Mouse (Mus musculus): ENCODE results near the gene Ankrd31. TPM values are rescaled to one million over a fixed set of nuclear protein-coding genes. Genes with fewer than 3 reads are reported as not detected.
"Not testable (repeated sequence)": the region's sequence is repeated elsewhere in the genome, so short reads cannot be mapped to it uniquely, and the experiment has no call there.

Gene Ankrd31
- total RNA-seq, 2 experiments from 2014 or later = not detected

DNA sequence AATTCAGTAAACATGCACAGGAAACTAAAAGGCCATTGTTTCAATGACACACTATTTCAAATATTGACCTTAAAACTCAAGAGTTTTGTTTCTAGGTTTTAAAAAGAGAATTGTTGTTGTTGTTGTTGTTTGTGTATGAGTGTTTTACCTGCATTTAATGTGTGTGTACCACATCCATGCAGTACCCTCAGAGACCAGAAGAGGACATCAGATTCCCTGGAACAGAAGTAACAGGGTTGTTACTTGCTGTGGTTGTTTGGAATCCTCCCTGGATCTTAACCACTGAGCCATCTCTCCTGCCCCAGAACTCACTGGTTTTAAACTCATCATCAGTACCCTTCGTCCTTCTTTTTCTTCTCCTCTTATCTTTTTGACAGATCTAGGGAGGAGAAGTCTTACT, 105.2 kb downstream of the Ankrd31 start:
- intact Hi-C loops (cut with DNase I) = loop anchor here (10.0 kb wide), 2 partner anchors 152 to 202 kb away; no protein-coding TSS in a partner anchor
- DNase-seq = no peak

DNA sequence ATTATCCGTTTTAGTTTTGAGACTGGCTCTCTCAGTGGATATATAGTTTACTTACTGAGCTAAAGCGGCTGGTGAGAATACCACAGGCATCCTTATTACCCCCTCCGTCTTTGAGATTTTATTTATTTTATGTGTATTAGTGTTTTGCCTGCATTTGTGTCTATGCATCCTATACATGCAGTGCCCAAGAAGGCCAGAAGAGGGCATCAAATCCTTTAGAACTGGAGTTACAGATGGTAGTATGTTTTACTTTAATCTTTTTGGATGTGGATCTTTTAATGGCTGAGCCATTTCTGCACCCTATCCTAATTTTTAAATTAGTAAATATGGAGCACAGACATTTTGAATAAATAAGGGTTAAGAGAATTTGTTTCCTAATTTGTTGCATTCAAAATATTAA, 107.1 kb downstream of the Ankrd31 start:
- intact Hi-C loops (cut with DNase I) = loop anchor here (10.0 kb wide), 2 partner anchors 150 to 200 kb away; no protein-coding TSS in a partner anchor
- peak in 1 of 2 experiments; percentile 12 for DNase-seq

DNA sequence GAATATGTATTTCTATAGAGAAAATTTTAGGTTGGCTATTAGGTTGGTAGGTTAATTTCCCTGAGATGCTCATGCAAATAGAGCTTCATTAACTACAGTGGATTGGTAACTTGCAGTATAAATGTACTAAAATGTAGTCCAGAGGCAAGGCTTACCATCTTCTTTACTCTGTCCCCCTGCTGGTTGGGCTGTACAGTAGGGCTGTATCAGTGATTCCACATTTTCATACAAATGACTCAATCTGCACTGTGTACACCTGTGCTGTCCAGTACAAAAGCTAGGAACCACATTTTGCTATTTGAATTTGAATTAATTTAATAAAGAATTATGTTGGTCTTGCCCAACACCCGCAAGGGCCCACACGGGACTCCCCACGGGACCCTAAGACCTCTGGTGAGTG, 111.1 kb downstream of the Ankrd31 start:
- intact Hi-C loops (cut with DNase I) = loop anchor here (10.0 kb wide), 2 partner anchors 146 to 196 kb away; no protein-coding TSS in a partner anchor
- no peak for DNase-seq

DNA sequence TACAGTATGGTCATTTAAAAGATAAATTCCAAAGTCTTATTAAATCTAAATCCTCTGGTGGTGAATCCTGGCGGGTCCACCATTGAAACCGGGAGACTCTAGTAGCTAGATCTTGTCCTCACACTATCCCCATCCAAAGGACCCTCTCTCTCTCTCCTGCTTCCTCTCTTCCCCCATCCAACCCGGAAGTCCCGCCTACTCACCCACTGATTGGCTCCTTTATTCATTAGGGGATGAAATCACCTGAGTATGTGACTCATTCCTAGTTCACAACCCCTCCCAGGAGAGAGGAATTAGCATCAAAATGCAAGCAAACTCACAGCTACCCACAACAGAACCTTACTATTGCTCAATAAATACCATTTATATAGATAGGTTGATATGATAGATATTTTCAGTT, 122.7 kb downstream of the Ankrd31 start:
- intact Hi-C loops (cut with DNase I) = no loop called here
- no peak for DNase-seq

DNA sequence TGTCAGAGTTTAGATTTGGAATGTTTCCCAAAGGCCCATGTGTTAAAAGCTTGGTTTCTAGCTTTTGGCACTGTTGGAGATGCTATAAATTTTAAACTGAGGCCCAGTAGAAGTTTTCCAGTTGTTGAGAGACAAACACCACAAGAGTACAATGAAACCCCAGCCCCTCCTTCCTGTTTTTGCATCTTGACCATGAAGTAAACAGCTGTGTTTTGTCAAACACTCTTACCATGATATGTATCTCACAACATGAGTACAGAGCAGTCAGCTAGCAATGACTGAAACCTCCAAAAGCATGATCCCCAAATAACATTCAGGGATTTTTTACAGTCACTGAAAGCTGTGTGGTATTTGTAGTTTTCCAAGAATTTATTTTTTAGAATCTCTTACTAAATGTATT, 126.0 kb downstream of the Ankrd31 start:
- intact Hi-C loops (cut with DNase I) = no loop called here
- no peak for DNase-seq

DNA sequence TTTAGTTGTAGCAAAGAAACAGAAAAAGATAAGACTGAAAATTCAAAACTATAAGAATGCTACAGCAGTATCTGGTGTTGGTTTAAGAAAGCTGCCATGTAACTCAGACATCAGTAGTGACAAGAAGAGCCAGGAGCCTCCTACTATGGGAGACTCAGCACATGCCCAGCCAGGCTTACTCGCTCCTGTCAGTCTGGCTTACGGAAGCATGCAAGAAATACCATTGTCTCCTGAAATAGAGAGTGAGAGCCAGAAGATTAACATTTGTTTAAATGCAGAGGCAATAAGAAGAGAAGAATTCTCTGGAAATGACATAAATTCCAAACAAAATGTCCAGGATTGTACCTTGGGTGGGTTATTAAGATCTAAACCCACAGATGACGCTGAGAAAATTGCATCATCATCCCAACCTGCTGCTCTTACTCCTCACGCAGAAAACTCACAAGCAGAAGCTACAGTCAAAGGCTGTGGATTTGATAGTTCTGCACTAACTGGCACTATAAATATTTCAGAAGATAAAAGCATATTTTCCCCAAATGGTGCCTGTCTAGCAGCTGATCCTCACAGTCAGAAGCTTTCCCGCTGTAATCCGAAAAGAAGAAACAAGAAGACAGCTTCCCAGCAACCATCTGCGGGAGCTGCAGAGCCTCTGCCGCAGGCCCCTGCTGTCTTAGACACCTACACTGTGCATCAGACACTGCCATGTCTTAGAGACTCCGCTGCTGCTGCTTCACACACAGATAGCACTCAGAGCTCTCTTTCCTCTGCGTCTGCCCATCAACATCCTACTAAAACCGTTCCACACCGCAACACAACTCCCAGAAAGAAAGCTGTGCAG, 130.4 kb downstream of the Ankrd31 start:
- intact Hi-C loops (cut with DNase I) = no loop called here
- DNase-seq = no peak

DNA sequence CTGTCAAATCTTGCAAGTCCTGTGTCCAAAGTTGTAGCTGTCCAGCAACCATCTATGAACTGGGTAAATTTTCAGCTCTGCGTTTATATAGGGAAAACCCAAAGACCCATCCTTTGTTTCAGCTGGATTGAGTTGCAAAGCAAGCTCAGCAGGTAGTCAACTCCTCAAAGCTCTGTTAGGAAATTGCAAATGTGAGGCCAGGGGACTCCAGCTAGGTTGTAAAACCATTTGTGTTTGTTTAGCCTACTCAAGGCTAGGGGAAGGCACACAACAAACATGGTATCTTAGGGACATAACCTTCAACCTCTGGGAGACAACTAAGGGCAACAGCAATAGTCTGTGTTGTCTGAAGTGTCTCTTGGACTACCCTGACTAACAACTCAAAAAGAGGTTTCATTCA, 136.5 kb downstream of the Ankrd31 start:
- DNase-seq = no peak
- intact Hi-C loops (cut with DNase I) = no loop called here

DNA sequence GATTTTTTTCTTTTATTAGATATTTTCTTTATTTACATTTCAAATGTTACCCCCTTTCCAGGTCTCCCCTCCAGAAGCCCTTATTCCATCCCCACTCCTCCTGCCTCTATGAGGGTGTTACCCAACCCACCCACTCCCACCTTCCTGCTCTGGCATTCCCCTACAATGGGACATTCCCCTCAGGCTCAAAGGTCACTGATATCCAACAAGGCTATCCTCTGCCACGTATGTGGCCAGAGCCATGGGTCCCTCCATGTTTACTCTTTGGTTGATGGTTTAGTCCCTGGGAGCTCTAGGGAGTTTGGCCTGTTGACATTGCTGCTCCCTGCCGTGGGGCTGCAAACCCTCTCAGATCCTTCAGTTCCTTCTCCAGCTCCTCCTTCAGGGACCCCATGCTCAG, 141.9 kb downstream of the Ankrd31 start:
- DNase-seq = no peak
- intact Hi-C loops (cut with DNase I) = no loop called here

DNA sequence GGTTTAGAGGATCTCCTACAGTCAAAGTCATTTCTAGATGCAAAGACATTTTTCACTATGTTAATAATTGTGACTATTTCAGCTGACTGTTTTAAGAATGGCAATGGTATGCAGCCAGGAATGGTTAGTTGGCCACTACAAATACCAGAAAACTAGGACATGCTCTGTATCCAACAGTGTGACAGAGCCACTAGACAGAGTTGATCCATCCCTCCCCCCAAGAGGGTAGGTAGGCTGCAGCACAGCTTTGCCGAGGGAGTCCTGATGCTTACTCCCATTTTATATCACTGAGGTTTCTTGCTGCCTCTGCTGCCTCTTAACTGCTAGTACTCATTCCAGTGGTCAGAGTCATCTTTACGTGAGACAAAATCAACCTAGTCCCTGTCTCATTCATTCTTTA, 147.1 kb downstream of the Ankrd31 start:
- intact Hi-C loops (cut with DNase I) = no loop called here
- DNase-seq = no peak

DNA sequence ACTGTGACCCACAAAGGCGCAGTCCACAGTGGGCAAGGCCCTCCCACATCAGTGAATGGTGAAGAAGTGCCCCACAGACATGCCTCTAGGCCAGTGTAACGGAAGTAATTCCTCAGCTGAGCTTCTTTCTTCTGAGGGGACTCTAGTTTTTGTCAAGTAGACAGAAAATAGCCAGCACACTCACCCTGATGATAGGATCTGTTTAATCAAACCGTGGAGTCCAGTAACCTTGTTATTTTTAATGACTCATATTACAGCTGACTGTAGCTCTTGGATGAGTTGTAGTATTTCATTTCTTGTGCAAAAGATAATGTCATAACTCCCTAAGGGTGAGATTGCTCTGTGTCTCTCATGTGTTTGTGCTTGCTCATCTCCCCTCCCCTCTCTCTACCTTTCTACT, 158.6 kb downstream of the Ankrd31 start:
- no peak for DNase-seq
- intact Hi-C loops (cut with DNase I) = no loop called here

DNA sequence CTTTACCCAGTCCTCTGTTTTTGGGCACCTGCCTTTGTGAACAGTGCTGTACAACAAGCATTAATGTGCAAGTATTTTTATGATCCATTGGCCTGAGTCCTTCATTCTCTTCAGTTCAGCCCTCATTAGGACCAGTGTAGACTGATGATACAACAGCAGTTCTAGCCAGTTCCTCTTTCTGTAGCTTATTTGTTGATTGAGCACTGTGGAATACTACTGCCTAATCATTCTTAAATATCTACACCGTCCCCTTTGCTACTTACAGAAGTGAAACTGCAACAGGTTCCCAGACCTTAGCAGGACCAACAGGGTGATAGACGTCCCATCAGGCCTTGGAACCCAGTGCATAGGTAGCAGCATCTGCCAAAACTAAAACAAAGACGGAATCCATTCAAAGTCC, 163.1 kb downstream of the Ankrd31 start:
- intact Hi-C loops (cut with DNase I) = no loop called here
- no peak for DNase-seq

DNA sequence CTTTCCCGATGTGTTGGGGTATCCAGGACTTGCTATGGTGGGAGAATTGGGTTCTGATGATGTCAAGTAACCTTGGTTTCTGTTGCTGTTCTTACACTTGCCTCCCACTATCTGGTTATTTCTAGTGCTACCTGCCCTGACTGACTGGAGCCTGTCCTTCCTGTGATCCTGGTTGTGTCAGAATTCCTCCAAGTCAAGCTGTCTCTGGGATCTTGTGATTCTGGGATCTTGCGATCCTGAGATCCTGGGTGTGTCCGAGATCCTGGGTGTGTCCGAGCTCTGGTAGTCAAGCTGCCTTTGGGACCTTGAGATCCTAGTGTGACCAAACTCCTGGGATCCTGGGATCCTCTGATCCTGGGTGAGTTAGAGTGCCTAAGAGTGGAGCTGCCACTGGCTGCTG, 175.1 kb downstream of the Ankrd31 start:
- DNase-seq; intact Hi-C loops (cut with DNase I): not testable (repeated sequence)

DNA sequence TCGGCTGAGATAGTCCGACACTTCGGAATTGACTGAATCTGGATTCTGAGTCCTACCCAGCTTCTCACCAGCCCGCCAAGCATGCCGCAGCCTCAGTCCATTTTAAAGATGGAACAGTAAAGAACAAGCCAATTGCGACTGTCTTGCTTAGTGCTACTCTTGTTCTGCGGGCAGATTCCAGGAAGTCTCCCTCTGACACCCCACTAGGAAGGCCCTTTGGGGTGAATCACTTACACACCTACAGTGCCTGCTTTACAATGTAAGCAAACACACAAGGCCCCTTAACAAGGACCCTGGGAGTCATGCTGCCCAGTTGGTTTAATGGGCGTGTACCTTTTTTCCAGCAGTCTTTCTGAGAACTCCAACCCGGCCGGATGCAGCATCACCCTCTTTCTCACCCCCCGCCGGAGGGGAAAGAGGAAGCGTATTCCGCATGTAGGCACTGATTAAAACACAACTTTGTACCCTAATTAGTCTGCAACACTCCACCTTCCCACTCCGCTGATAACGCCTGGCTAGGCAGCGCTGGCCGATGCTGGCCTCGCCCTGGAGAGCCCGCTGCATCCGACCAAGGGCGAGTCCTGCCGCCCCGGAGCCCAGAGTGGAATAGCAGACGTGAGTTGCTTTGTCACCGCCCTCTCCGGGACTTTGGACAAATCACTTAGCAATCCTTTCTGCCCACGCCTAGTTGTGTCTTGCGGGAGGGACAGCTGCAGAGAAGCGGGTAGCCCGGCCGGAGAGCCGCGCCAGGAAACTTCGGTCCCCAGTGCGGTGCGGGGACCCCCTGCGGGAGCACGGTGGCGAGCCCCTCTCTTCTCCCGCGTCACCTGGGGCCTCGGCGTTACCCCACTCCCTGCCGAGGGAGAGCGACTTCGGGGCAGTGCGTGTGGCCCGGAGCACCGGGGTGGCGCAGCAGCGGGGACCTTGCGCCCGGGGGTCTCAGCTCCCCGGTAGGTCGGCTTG, 176.2 kb downstream of the Ankrd31 start, which contains the start of gene Gcnt4:
Gcnt4 (plus strand) TSS at position 691 of the 963 bp plus-strand sequence.
- peak; percentile 22 to 23 for DNase-seq
- intact Hi-C loops (cut with DNase I) = no loop called here

DNA sequence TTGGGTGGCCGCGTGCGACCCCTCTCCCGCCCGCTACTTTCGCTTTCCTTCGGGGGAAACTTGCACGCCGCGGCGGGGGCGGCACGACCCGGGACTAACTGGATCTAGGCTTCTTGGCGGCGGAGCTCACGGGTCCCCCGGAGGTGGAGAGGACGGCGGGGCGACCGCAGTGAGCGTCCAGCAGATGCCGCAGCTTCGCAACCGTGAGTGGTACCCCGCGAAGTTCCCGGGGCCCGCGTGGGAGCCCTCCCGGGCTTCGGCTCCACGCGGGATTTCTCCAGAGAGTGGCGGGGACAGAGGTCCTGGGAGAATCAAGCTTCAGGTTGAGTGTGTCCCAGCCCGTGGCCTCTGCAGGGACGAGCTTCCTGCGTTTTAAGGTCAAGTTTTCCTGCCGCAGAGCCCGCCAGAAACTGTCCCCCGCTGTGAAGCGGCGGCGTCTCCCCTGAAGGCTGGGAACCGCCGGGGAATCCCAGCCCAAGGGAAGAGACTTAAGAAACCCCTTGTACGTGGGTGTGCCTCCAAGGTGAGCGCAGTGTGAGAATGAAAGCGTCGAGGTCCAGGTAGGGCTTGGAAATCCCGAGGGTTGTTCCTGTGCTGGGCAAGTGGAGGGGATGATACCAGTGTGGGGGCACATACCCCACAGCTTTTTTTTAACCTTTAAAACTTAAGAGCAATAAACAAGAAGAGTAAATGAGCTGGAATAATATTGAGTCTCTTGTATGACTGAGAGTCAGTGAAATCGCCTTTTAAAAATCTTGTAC, 177.1 kb downstream of the Ankrd31 start:
- DNase-seq = no peak
- intact Hi-C loops (cut with DNase I) = no loop called here

DNA sequence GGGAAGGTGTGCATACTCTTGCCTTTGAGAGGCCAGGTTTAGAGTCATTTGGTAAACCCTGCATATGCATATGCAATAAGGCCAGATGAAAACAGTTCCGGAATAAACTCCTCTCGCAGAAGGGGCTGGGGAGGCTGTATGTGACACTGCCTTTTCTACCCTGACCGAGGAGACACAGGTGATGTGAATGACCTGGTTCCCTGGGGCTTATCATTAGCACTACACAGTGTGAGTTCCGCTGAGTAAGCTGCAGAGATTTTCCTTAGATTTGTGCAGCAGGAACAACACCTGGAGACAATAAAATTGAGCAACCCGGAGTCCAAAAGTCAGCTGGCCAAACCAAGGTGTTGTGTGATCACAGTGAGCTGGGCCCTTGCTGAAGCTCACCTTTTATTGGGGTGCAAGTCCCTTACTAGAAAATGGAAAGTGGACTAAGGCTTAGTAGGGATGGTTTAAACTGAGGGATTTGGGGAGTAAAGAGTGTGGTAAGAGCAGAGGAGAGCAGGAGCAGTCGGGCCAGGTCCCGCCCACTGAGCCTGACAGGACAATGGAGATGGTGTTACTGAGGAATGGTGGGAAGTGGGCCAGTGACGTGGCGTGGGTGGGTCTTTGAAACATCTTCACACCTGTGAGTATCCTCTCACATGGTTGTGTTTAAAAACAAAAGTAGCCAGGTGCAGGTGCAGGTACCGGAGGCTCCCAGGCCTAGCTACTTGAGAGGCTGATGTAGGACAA, 178.1 kb downstream of the Ankrd31 start:
- intact Hi-C loops (cut with DNase I) = no loop called here
- no peak for DNase-seq

DNA sequence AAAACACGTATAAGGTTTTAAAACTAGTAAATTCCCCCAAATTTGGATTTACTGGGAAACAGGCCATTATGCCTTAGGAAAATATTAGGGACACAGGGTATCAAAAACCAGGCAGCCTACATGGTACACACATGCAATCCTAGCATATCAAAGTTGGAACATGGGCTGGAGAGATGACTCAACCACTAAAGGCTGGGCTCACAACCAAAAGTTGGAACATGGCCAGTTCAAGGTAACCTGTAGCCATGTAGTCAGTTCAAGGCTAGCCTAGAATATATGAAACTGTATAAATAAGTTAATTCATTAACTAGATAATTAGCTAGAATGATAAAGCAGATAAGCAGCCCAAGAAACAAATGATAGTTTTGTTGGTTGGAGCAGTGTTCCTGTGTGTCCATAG, 179.7 kb downstream of the Ankrd31 start:
- DNase-seq = no peak
- intact Hi-C loops (cut with DNase I) = no loop called here

DNA sequence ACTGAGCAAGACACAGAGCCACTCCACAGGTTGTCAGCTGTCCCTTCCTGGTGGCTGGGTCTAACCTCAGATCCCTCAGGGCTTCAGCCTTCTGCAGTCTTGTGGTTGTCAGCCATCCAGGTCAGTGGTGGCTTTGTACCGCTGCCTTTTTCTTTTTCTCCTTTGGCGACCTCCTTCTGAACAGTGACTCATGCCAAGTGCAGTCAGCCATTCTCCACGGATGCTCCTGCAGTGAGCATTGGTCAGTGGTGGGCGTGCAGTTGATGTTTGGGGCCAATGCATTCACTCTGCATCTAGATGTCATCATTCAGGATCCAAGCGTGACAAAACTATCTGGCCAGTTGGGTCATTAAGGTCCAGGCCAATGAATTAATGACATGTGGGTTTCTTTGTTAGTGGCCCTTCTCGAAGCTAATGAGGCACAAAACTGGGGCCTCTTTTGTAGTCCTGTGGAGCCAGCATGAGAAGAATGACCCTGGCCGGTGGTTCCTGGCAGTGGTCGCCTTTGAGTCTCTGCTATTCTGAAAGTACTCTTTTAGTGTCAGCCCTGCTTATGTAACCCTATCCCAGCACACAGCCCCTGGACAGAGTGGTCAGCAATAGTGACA, 180.5 kb downstream of the Ankrd31 start:
- intact Hi-C loops (cut with DNase I) = no loop called here

DNA sequence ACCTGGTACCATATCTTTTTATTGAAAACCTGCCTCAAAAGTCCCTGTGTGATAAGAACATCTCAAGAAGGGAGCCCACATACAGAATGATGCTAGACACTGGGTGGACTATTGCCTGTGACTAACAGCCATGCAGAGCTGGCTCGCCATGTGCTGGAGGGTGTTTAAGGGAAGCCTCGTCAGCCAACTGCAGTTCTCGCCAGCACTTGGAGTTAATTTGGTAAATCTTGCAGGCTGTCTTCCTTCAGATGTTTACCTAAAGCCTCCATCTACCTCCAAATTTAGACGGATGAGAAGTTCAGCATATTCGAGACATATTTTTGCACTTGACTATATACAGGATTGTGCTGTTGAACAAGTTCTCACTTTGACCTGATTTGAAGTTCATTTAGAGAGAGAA, 184.7 kb downstream of the Ankrd31 start:
- no peak for DNase-seq
- intact Hi-C loops (cut with DNase I) = no loop called here

More for the DNA sequence above, 180.5 kb downstream of the Ankrd31 start:
- DNase-seq = no peak

DNA sequence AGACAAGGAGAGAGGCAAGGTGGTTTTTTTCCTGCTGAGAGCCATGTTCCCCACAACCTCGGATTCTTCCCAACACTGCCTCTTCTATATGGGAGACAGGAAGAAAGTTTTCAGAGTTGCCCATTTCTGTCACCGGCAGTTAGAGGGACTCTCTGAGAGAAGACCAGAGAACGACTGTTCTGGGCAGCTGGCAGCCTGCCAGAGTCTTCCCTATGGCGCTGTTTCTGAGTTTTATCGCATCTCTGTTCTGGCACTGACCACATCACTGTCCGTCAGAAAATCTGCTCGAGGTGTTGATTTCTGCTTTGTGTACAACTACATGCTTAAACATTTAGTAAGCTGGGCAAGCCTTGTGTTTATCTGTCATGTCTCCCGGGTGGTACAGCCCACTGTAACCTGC, 185.3 kb downstream of the Ankrd31 start:
- intact Hi-C loops (cut with DNase I) = no loop called here
- DNase-seq = no peak
